Mouse (Mus musculus) adrenal gland, adult 2 months (tissue): ENCODE measurements around the gene Adcy4. TPM values are rescaled to one million over a fixed set of nuclear protein-coding genes. Genes with fewer than 3 reads are reported as not detected.

Experiments
- DNase-seq: peaks from one replicate; pipeline ENCODE4 v3.0.0; 2021
- polyA plus RNA-seq: library from polyadenylated mRNA; depleted of rRNA; stranded (reverse); fragments of >200 nt; gene quantifications from 2 replicates; pipeline ENCODE4 v1.2.3, GENCODE M21; 2012
- total RNA-seq, 2 experiments: library from RNA; stranded (reverse); gene quantifications; 2 replicates each; pipeline ENCODE4 v1.2.3; 2021

The Adcy4 gene
- total and polyA plus RNA-seq, 3 experiments: 9.8 to 17.1 (median 12.5) TPM

DNA sequence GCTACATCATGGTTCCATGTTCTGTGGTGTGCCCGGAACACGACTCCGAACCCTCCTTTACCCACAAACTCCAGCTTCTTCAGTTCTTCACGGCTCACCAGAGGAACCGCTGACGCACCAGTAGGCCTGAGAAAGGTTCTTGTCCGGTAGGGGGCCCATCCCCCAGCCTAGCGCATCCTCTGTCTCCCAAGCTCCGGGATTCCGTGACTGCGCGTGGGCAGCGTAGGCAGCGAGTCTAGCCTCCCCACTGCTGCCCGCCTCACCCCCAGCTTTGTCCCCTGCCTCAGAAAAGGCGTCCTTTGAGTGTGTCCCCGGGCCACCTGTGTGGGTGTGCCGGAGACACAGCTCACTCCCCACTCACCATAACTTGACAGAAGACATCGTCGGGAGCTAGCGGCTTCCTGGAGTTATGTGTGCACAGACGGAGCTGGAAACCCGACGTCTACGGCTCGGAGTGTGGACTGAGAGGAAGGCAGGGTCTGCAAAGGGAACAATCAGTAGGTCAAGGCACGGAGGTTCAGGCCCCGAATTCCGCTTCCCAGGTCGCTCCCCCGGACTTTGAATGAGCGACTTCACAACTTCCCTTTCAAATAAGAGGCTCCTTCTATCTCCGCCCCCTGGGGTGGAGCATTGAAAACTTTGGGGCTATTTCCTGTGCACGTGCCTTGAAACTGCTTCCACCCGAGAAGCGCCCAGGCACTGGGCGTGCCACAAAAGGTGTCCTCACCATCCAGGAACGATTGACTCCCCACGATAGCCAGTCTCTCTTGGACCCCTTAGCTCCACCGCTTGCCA is 4.6 kb upstream of the Adcy4 start, which contains the start of gene Ripk3:
Ripk3 (minus strand) TSS at position 610 of the 795 bp plus-strand sequence.
- DNase-seq: peak; percentile 56

DNA sequence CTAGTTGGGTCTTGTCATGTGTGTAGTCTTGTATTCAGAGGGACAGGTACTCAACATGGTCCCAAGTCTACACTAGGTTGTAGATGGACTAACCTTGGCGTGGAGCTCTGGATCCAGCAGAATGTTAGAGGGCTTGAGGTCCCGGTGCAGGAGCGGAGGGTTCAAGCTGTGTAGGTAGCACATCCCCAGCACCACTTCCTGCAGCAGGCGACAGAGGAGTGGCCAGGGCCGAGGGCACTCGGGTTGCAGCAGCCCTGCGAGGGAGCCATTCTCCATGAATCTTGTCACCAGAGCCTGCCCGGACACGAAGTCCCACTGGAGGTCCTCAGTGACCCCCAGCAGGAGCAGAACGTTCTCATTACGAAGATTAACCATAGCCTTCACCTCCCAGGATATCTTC is 3.8 kb upstream of the Adcy4 start:
- no peak for DNase-seq

DNA sequence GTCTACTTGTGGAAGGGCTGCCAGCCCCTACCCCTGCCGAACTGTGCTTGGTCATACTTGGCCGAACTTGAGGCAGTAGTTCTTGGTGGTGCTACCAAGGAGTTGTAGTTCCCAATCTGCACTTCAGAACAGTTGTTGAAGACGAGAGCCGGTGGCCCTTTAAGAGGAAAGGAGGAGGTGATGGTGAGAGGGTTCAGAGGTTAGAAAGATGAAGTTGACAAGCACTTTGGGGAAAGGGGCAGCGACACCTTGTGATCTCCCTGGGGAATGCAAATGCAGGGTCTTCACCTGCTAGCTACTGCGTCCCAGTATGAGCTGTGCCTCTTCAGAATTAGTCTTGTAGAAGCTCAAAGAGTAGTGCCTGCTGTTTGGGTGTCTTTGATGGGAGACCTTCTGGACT is 1.3 kb upstream of the Adcy4 start:
- no peak for DNase-seq

- no peak for DNase-seq
Measured at GRCm38 (mm10) chr14:55783171-55783957, 531 bp downstream of the Adcy4 start.

GRCm38 (mm10) chr14:55782361-55782960 is 1.4 kb downstream of the Adcy4 start:
- no peak for DNase-seq

GRCm38 (mm10) chr14:55781310-55781709 is 2.6 kb downstream of the Adcy4 start:
- peak; percentile 76 for DNase-seq

GRCm38 (mm10) chr14:55780736-55781135 is 3.2 kb downstream of the Adcy4 start:
- no peak for DNase-seq

- DNase-seq: no peak
Measured at GRCm38 (mm10) chr14:55779656-55780055, 4.2 kb downstream of the Adcy4 start.

GRCm38 (mm10) chr14:55778686-55779085 is 5.2 kb downstream of the Adcy4 start:
- no peak for DNase-seq

DNA sequence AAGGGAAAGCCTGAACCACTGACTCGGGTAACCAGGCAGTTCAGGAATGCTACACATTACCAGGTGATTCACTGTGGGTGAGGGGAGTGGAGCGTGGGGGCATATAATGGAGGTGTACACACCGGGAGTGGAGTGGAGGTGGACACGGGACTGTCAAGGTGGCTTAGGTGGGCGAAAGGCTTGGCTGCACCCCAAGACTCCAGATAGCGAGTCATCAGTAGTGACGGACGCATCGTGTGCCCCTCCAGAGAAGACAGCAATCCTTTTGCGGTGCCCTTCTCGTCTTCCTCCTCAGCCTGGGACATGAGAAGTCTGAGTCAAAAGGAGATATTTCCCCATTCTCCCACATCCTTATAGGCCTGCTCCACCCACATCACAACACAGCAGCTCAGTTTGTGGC is 6.1 kb downstream of the Adcy4 start:
- DNase-seq: no peak

- DNase-seq: no peak
Measured at GRCm38 (mm10) chr14:55777176-55777575, 6.7 kb downstream of the Adcy4 start.

GRCm38 (mm10) chr14:55776711-55777110 is 7.2 kb downstream of the Adcy4 start:
- no peak for DNase-seq

DNA sequence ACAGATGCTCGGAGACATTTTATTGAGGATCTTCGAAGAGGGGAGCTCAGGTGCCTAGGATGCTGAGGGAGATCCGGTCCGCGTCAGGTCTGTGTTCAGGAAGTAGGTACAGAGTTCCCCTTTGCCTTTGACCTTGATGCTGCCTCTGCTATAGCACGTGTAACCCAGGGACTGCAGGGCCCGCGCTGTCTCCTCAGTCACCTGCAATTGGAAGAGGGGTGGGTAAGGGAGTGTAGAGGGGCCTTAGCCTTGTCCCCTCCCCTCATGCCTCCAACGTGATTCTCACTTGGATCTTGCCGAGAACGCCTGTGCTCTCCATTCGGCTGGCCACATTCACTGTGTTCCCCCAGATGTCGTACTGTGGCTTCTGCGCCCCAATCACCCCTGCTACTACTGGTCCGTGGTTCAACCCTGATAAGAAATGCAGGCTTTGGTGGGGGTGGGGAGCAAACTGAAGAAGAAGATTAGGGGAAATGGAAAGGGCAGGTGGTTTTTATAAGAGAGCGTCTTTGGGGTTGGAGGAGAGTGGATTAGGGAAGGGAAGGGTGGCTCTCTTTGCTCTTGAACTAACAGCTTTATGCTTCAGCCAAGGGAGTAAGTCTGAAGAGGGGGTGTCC is 14.7 kb downstream of the Adcy4 start:
- DNase-seq: no peak

DNA sequence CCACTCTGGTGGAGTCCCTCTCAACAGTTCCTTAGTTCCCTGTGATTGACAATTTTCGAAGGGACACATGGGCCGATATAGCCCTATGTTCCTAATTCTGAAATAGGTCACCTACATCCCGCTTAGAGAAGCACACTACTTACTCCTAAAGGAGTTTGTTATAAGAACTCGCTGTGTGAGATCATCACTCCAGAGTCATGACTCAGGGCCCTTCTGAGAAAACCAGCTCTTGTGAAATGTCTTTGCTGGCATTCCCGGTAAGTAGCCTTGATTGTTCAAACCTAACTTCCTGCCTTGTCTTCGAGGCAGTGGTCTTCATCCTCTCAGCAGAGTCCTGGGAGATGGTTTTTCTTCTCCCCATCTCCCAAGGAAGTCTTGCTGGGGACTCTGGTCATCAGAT is 15.3 kb downstream of the Adcy4 start:
- DNase-seq: peak; percentile 49

- peak; percentile 74 for DNase-seq
Measured at GRCm38 (mm10) chr14:55767519-55768414, 16.1 kb downstream of the Adcy4 start.

GRCm38 (mm10) chr14:55765696-55766095 is 18.2 kb downstream of the Adcy4 start, which contains the start of gene Ltb4r1:
Gene Ltb4r1, plus strand, starts transcription at chr14:55765962.
- DNase-seq: no peak

DNA sequence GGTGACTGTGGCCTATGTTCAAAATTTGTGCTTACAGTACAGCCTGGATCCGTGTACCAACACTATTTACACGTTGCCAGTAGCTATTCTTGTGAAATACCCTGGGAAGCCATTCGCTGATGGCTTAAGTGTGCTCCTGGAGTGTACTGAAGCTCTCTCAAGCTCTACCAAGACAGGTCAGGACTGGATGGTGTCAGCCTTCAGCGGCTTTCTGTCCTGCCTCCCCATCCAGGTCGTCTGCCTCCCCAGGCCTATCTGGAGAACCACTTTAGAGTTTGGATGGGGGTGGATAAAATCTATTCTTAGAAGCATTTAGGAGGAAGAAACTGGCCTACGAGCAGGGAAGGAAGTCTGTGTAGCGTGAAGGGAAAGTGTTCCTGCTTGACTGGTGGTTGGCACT is 20.7 kb downstream of the Adcy4 start:
- DNase-seq: no peak

DNA sequence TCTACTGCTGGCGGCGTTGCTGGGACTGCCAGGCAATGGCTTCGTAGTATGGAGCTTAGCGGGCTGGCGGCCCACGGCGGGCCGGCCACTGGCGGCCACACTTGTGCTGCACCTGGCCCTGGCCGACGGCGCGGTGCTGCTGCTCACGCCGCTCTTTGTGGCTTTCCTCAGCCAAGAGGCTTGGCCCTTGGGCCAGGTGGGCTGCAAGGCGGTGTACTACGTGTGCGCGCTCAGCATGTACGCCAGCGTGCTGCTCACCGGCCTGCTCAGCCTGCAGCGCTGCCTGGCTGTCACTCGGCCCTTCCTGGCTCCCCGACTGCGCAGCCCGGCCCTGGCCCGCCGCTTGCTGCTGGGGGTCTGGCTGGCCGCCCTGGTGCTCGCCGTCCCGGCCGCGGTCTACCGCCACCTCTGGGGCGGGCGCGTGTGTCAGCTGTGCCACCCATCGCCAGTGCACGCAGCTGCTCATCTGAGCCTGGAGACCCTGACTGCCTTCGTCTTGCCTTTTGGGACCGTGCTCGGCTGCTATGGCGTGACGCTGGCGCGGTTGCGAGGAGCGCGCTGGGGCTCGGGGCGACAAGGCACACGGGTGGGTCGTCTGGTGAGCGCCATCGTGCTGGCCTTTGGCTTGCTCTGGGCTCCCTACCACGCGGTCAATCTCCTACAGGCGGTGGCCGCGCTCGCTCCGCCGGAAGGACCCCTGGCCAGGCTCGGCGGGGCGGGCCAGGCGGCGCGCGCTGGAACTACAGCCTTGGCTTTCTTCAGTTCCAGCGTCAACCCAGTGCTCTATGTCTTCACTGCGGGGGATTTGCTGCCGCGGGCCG is 21.7 kb downstream of the Adcy4 start:
- peak; percentile 65 for DNase-seq

- no peak for DNase-seq
Measured at GRCm38 (mm10) chr14:55761163-55761562, 22.7 kb downstream of the Adcy4 start, which contains the start of gene Ltb4r2. Gene Ltb4r2, plus strand, starts transcription at chr14:55761428.

DNA sequence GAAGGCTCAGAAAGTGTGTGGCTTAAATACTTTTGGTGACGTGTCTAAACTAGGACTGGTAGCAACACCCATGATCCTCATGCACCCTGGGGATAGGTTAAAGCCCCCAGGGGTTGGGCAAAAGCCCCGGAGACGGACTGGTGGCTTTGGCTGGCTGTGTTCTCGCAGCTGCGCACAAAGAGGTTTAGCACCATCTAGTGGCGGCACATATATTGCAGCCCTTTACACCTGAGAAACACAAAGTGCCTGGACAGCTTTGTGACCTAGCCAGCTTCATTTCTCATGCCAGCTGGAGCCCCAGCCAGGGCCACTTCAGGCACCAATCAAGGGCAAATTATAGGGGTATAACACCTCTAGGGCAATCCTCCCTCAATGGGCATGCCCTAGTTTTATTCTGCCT is 23.7 kb downstream of the Adcy4 start:
- peak; percentile 81 for DNase-seq
